Comparison of ENCODE assay signal across 9 mouse cellular contexts in genomic region chr5:113516873-113517336, GRCm38 (mm10). TPM values are rescaled to one million over a fixed set of nuclear protein-coding genes. Genes with fewer than 3 reads are reported as not detected.
DNase-seq lines count a peak whose midpoint lies in the region; ATAC-seq and TF ChIP-seq lines count a peak whose summit lies in the region.
"Had no signal": no experiment of that assay in that cellular context is flagged by ENCODE, and none has a peak within 500 bp of the region (broad histone marks: within the 10 kb centered on the region; RNA-seq: fewer than 3 reads in every experiment).

No protein-coding gene starts in this region.

- no peak overlapping the region for H3K27ac ChIP-seq in intestine, embryonic 15.5 days
- no peak overlapping the region for H3K27ac ChIP-seq in intestine, embryonic 16.5 days (ENCODE audit: low read length)
- H3K27ac ChIP-seq in embryonic facial prominence, embryonic 11.5 days (replicated peaks; ENCODE audit: low read depth, low read length), result no peak overlapping the region
- H3K27ac ChIP-seq in hindbrain, postnatal 0 days, result peak overlapping the region; percentile 41; the same call in 1 of the 2 replicates
- peak overlapping the region; percentile 80 for H3K27ac ChIP-seq in midbrain, embryonic 13.5 days
- H3K27ac ChIP-seq: liver, embryonic 14.5 days had no signal

- H3K4me3 ChIP-seq in intestine, embryonic 15.5 days (replicated peaks), result no peak overlapping the region
- H3K4me3 ChIP-seq in intestine, embryonic 16.5 days (ENCODE audit: low read length), result no peak overlapping the region
- H3K4me3 ChIP-seq in embryonic facial prominence, embryonic 11.5 days (ENCODE audit: low read depth, low read length), result no peak overlapping the region
- H3K4me3 ChIP-seq in hindbrain, postnatal 0 days (ENCODE audit: low read length), result no peak overlapping the region
- no peak overlapping the region for H3K4me3 ChIP-seq in midbrain, embryonic 13.5 days (replicated peaks)

- H3K4me1 ChIP-seq in intestine, embryonic 15.5 days (replicated peaks), result 0 out of 2 replicates have a peak, but pooled peaks cover 6% of the 10 kb centered on the region
- H3K4me1 ChIP-seq in intestine, embryonic 16.5 days (ENCODE audit: control insufficient read depth, insufficient read depth, low read length), result no peaks in the 10 kb centered on the region
- H3K4me1 ChIP-seq in embryonic facial prominence, embryonic 11.5 days (ENCODE audit: control insufficient read depth, insufficient read depth, low read length), result peaks cover 3% of the 10 kb centered on the region; the same call in 1 of the 2 replicates
- peaks cover 7% of the 10 kb centered on the region for H3K4me1 ChIP-seq in hindbrain, postnatal 0 days (ENCODE audit: insufficient read depth, low read length)
- H3K4me1 ChIP-seq in midbrain, embryonic 13.5 days (replicated peaks), result peaks cover 29% of the 10 kb centered on the region

- no peak for ATAC-seq in intestine, embryonic 15.5 days
- no peak for ATAC-seq in intestine, embryonic 16.5 days
- no peak for ATAC-seq in embryonic facial prominence, embryonic 11.5 days (replicated peaks; ENCODE audit: insufficient number of reproducible peaks, low FRiP score, low TSS enrichment, low read depth)
- ATAC-seq in hindbrain, postnatal 0 days, result peak; percentile 78
- peak; percentile 71 for ATAC-seq in midbrain, embryonic 13.5 days
- no peak for ATAC-seq in megakaryocyte progenitor cell, adult 5-6 weeks (replicated peaks; ENCODE audit: poor library complexity)

- peak; percentile 26 for DNase-seq in embryonic facial prominence, embryonic 11.5 days (ENCODE audit: low spot score)
- DNase-seq in hindbrain, postnatal 0 days (ENCODE audit: low spot score), result no peak
- no peak for DNase-seq in layer of hippocampus, adult 18-20 months (ENCODE audit: low spot score in 2 of 2)
- no peak for DNase-seq in urinary bladder, adult 18-20 months (ENCODE audit: low spot score in 2 of 2)

- H3K4me2 ChIP-seq in intestine, embryonic 15.5 days (replicated peaks), result peak overlapping the region; percentile 34
- H3K4me2 ChIP-seq in intestine, embryonic 16.5 days (ENCODE audit: low read depth, low read length), result no peak overlapping the region
- no peak overlapping the region for H3K4me2 ChIP-seq in embryonic facial prominence, embryonic 11.5 days (ENCODE audit: low read depth, low read length)
- H3K4me2 ChIP-seq in hindbrain, postnatal 0 days (ENCODE audit: low read depth, low read length), result peak overlapping the region; percentile 16
- H3K4me2 ChIP-seq in midbrain, embryonic 13.5 days (replicated peaks), result peak overlapping the region; percentile 37

- 33% methylated on average over 14 of the region's 14 CpGs for WGBS in intestine, embryonic 15.5 days
- WGBS in intestine, embryonic 16.5 days, result 21% methylated on average over 14 of the region's 14 CpGs
- 20% methylated on average over 14 of the region's 14 CpGs for WGBS in embryonic facial prominence, embryonic 11.5 days
- WGBS in hindbrain, postnatal 0 days, result 13% methylated on average over 14 of the region's 14 CpGs
- 18% methylated on average over 14 of the region's 14 CpGs for WGBS in midbrain, embryonic 13.5 days

- H3K27me3 ChIP-seq in intestine, embryonic 15.5 days (replicated peaks), result no peaks in the 10 kb centered on the region
- H3K27me3 ChIP-seq in intestine, embryonic 16.5 days (replicated peaks; ENCODE audit: control insufficient read depth, insufficient read depth, low read length), result no peaks in the 10 kb centered on the region
- H3K27me3 ChIP-seq in embryonic facial prominence, embryonic 11.5 days (ENCODE audit: control insufficient read depth, insufficient read depth, low read length), result no peaks in the 10 kb centered on the region
- no peaks in the 10 kb centered on the region for H3K27me3 ChIP-seq in hindbrain, postnatal 0 days (ENCODE audit: insufficient read depth, low read length)
- no peaks in the 10 kb centered on the region for H3K27me3 ChIP-seq in midbrain, embryonic 13.5 days

- H3K36me3 ChIP-seq in intestine, embryonic 15.5 days, result no peaks in the 10 kb centered on the region
- no peaks in the 10 kb centered on the region for H3K36me3 ChIP-seq in intestine, embryonic 16.5 days (ENCODE audit: control insufficient read depth, insufficient read depth, low read length)
- no peaks in the 10 kb centered on the region for H3K36me3 ChIP-seq in embryonic facial prominence, embryonic 11.5 days (replicated peaks; ENCODE audit: control insufficient read depth, insufficient read depth, low read depth, low read length)
- H3K36me3 ChIP-seq in hindbrain, postnatal 0 days (ENCODE audit: insufficient read depth, low read length), result no peaks in the 10 kb centered on the region
- H3K36me3 ChIP-seq in midbrain, embryonic 13.5 days, result no peaks in the 10 kb centered on the region

- H3K9me3 ChIP-seq in intestine, embryonic 15.5 days, result no peaks in the 10 kb centered on the region
- no peaks in the 10 kb centered on the region for H3K9me3 ChIP-seq in intestine, embryonic 16.5 days (ENCODE audit: control insufficient read depth, low read length)
- H3K9me3 ChIP-seq in embryonic facial prominence, embryonic 11.5 days (replicated peaks; ENCODE audit: control insufficient read depth, low read length), result no peaks in the 10 kb centered on the region
- no peaks in the 10 kb centered on the region for H3K9me3 ChIP-seq in hindbrain, postnatal 0 days (ENCODE audit: low read length)
- no peaks in the 10 kb centered on the region for H3K9me3 ChIP-seq in midbrain, embryonic 13.5 days

- H3K9ac ChIP-seq in intestine, embryonic 15.5 days, result no peak overlapping the region
- H3K9ac ChIP-seq in intestine, embryonic 16.5 days (ENCODE audit: low read depth, low read length), result no peak overlapping the region
- H3K9ac ChIP-seq in embryonic facial prominence, embryonic 11.5 days (replicated peaks; ENCODE audit: low read length), result no peak overlapping the region
- H3K9ac ChIP-seq in hindbrain, postnatal 0 days (replicated peaks; ENCODE audit: low read length), result no peak overlapping the region
- 0 out of 2 replicates have a peak overlapping the region, but pooled peaks have one; percentile 11 for H3K9ac ChIP-seq in midbrain, embryonic 13.5 days (replicated peaks)
- H3K9ac ChIP-seq: liver, embryonic 14.5 days had no signal

- TF ChIP-seq CTCF in hindbrain, postnatal 0 days (IDR thresholded peaks at IDR 0.05; ENCODE audit: low read depth), result no peak

RNA-seq across cellular contexts. Expression of gene Wscd2, which starts 26.8 kb away (rescaled TPM):
- 7.0 and 7.7 TPM in 2 replicates for polyA plus RNA-seq in intestine, embryonic 15.5 days (2015; fragmentation: Nextera tagmentation; extraction: Ambion mirVana)
- 5.6 and 5.8 TPM in 2 replicates for polyA plus RNA-seq in intestine, embryonic 16.5 days (2015; fragmentation: Nextera tagmentation; extraction: Ambion mirVana)
- polyA plus RNA-seq in embryonic facial prominence, embryonic 11.5 days (2014; fragmentation: Nextera tagmentation; extraction: Ambion mirVana), result 2.2 and 2.7 TPM in 2 replicates
- total RNA-seq in hindbrain, postnatal 0 days (2014; rRNA removed), result 25.1 and 33.8 TPM in 2 replicates
- polyA plus RNA-seq in hindbrain, postnatal 0 days (2015; fragmentation: Nextera tagmentation; extraction: Ambion mirVana), result 8.9 and 9.8 TPM in 2 replicates
- polyA plus RNA-seq in midbrain, embryonic 13.5 days (2015; fragmentation: Nextera tagmentation; extraction: Ambion mirVana), result 9.4 and 10.6 TPM in 2 replicates
- not detected in 2 replicates for total RNA-seq in megakaryocyte progenitor cell, adult 5-6 weeks (2015)
- not detected in 2 replicates for total RNA-seq in megakaryocyte progenitor cell, adult 5-6 weeks (2017)
- 10 to 100 TPM; 81.3 to 83.7 TPM for total RNA-seq in layer of hippocampus, adult 18-20 months (2021)

Comparison
In these comparisons a context has a peak if more than half of its experiments do, and no peak if none do; other contexts are left out.
1. H3K4me2 ChIP-seq: peak in intestine, embryonic 15.5 days (single experiment), hindbrain, postnatal 0 days (single experiment) and midbrain, embryonic 13.5 days (single experiment); none in intestine, embryonic 16.5 days (single experiment) and embryonic facial prominence, embryonic 11.5 days (single experiment).
2. ATAC-seq: peak in hindbrain, postnatal 0 days (single experiment) and midbrain, embryonic 13.5 days (single experiment); none in intestine, embryonic 15.5 days (single experiment), intestine, embryonic 16.5 days (single experiment), embryonic facial prominence, embryonic 11.5 days (single experiment) and megakaryocyte progenitor cell, adult 5-6 weeks (single experiment).
3. H3K27ac ChIP-seq: peak in hindbrain, postnatal 0 days (single experiment) and midbrain, embryonic 13.5 days (single experiment); none in intestine, embryonic 15.5 days (single experiment), intestine, embryonic 16.5 days (single experiment) and embryonic facial prominence, embryonic 11.5 days (single experiment).